In genomic region chr6:146281176-146281899, GRCm38 (mm10) we compare ENCODE assay signal across 10 mouse cellular contexts.
DNase-seq lines count a peak whose midpoint lies in the region; ATAC-seq and TF ChIP-seq lines count a peak whose summit lies in the region.
"Had no signal": no experiment of that assay in that cellular context is flagged by ENCODE, and none has a peak within 500 bp of the region (broad histone marks: within the 10 kb centered on the region; RNA-seq: fewer than 3 reads in every experiment).

No protein-coding gene starts in this region.

- H3K27me3 ChIP-seq in heart, adult 2 months (ENCODE audit: control insufficient read depth, insufficient read depth, low read length): no peaks in the 10 kb centered on the region
- no peaks in the 10 kb centered on the region for H3K27me3 ChIP-seq in G1E (ENCODE audit: insufficient read depth, low read length)
- no peaks in the 10 kb centered on the region for H3K27me3 ChIP-seq in forebrain, embryonic 16.5 days (replicated peaks; ENCODE audit: control insufficient read depth, insufficient read depth, low read length)
- no peaks in the 10 kb centered on the region for H3K27me3 ChIP-seq in intestine, embryonic 16.5 days (replicated peaks; ENCODE audit: control insufficient read depth, insufficient read depth, low read length)
- H3K27me3 ChIP-seq: lung, embryonic 15.5 days; stomach, embryonic 15.5 days had no signal

- peak; percentile 72 for TF ChIP-seq CTCF in heart, adult 2 months (IDR thresholded peaks at IDR 0.05)
- peak; percentile 30; the same call in 1 of the 2 replicates for TF ChIP-seq CTCF in G1E (IDR thresholded peaks at IDR 0.05; ENCODE audit: low read depth, low read length)

- no peaks in the 10 kb centered on the region for H3K79me2 ChIP-seq in heart, adult 2 months (replicated peaks; ENCODE audit: control insufficient read depth, insufficient read depth, low read length)

- intact Hi-C loops in heart, adult 2 months (cut with DNase I): no loop called here

- TF ChIP-seq EP300 in heart, adult 2 months (IDR thresholded peaks at IDR 0.05; ENCODE audit: insufficient read depth, low read depth, low read length): no peak

- DNase-seq in heart, adult 2 months: no peak
- DNase-seq in heart, adult 8-10 months (ENCODE audit: low spot score): no peak
- DNase-seq in 3T3-L1 (ENCODE audit: low read depth, low spot score) (peak; percentile 49), G1E (ENCODE audit: low spot score) (no peak)
- peak; percentile 69 for DNase-seq in naive thymus-derived CD4-positive, alpha-beta T cell, adult 2 months (ENCODE audit: low read depth)
- no peak for DNase-seq in urinary bladder, postnatal 36 days (ENCODE audit: low spot score in 2 of 2)

- WGBS in heart, adult 2 months: 94% methylated on average over 24 of the region's 24 CpGs
- 78% methylated on average over 24 of the region's 24 CpGs for WGBS in forebrain, embryonic 16.5 days
- WGBS in intestine, embryonic 16.5 days: 91% methylated on average over 24 of the region's 24 CpGs

- ATAC-seq in G1E (ENCODE audit: extremely low read depth, insufficient number of reproducible peaks, low FRiP score, poor library complexity, severe bottlenecking): no peak
- ATAC-seq in forebrain, embryonic 16.5 days: peak; percentile 21
- no peak for ATAC-seq in intestine, embryonic 16.5 days

- H3K4me1 ChIP-seq in heart, adult 2 months (ENCODE audit: control insufficient read depth, insufficient read depth, low read length): no peaks in the 10 kb centered on the region
- no peaks in the 10 kb centered on the region for H3K4me1 ChIP-seq in G1E (ENCODE audit: insufficient read depth, low read depth, low read length)
- peaks cover 9% of the 10 kb centered on the region; the same call in 1 of the 2 replicates for H3K4me1 ChIP-seq in forebrain, embryonic 16.5 days (replicated peaks; ENCODE audit: control insufficient read depth, insufficient read depth, low read length)
- peaks cover 15% of the 10 kb centered on the region for H3K4me1 ChIP-seq in intestine, embryonic 16.5 days (ENCODE audit: control insufficient read depth, insufficient read depth, low read length)
- H3K4me1 ChIP-seq: lung, embryonic 15.5 days had no signal

- no peak for TF ChIP-seq POLR2A in heart, adult 2 months (IDR thresholded peaks at IDR 0.05; ENCODE audit: insufficient read depth, low read depth, low read length)

- H3K27ac ChIP-seq in heart, adult 2 months: no peak overlapping the region
- no peak overlapping the region; the same call in 1 of the 2 replicates for H3K27ac ChIP-seq in forebrain, embryonic 16.5 days (ENCODE audit: low read length)
- no peak overlapping the region for H3K27ac ChIP-seq in intestine, embryonic 16.5 days (ENCODE audit: low read length)
- H3K27ac ChIP-seq: lung, embryonic 15.5 days; stomach, embryonic 15.5 days had no signal

- H3K9me3 ChIP-seq in G1E (replicated peaks): no peaks in the 10 kb centered on the region
- H3K9me3 ChIP-seq in forebrain, embryonic 16.5 days (ENCODE audit: control insufficient read depth, low read length): no peaks in the 10 kb centered on the region
- no peaks in the 10 kb centered on the region for H3K9me3 ChIP-seq in intestine, embryonic 16.5 days (ENCODE audit: control insufficient read depth, low read length)
- H3K9me3 ChIP-seq: lung, embryonic 15.5 days; stomach, embryonic 15.5 days had no signal

- H3K36me3 ChIP-seq in heart, adult 2 months (ENCODE audit: control insufficient read depth, insufficient read depth, low read length): no peaks in the 10 kb centered on the region
- H3K36me3 ChIP-seq in G1E (replicated peaks): peaks cover 15% of the 10 kb centered on the region
- no peaks in the 10 kb centered on the region for H3K36me3 ChIP-seq in forebrain, embryonic 16.5 days (ENCODE audit: control insufficient read depth, insufficient read depth)
- H3K36me3 ChIP-seq in intestine, embryonic 16.5 days (ENCODE audit: control insufficient read depth, insufficient read depth, low read length): no peaks in the 10 kb centered on the region
- H3K36me3 ChIP-seq: lung, embryonic 15.5 days; stomach, embryonic 15.5 days had no signal

- H3K9ac ChIP-seq in heart, adult 2 months (ENCODE audit: low read depth, low read length): no peak overlapping the region
- H3K9ac ChIP-seq in forebrain, embryonic 16.5 days (replicated peaks; ENCODE audit: low read depth, low read length): no peak overlapping the region
- H3K9ac ChIP-seq in intestine, embryonic 16.5 days (ENCODE audit: low read depth, low read length): no peak overlapping the region
- H3K9ac ChIP-seq: lung, embryonic 15.5 days; stomach, embryonic 15.5 days had no signal

- H3K4me2 ChIP-seq in forebrain, embryonic 16.5 days (ENCODE audit: low read length): no peak overlapping the region
- H3K4me2 ChIP-seq in intestine, embryonic 16.5 days (ENCODE audit: low read depth, low read length): no peak overlapping the region
- H3K4me2 ChIP-seq: lung, embryonic 15.5 days; stomach, embryonic 15.5 days had no signal

- no peak overlapping the region for H3K4me3 ChIP-seq in heart, adult 2 months
- no peak overlapping the region for H3K4me3 ChIP-seq in G1E (ENCODE audit: low read depth, low read length)
- H3K4me3 ChIP-seq in forebrain, embryonic 16.5 days (replicated peaks; ENCODE audit: low read length): no peak overlapping the region
- no peak overlapping the region for H3K4me3 ChIP-seq in intestine, embryonic 16.5 days (ENCODE audit: low read length)
- H3K4me3 ChIP-seq: lung, embryonic 15.5 days; stomach, embryonic 15.5 days had no signal

Comparison
In these comparisons a context has a peak if more than half of its experiments do, and no peak if none do; other contexts are left out.
1. DNase-seq: peak in 3T3-L1 (single experiment) and naive thymus-derived CD4-positive, alpha-beta T cell, adult 2 months (single experiment); none in heart, adult 2 months (0 of 2), heart, adult 8-10 months (single experiment), G1E (single experiment) and urinary bladder, postnatal 36 days (0 of 2).